Mouse (Mus musculus): Measurements from ENCODE around the gene Tmem235. TPM values are rescaled to one million over a fixed set of nuclear protein-coding genes. Genes with fewer than 3 reads are reported as not detected.
A peak's percentile ranks its signal among the peaks of the same experiment; 100 is the strongest.
"Not testable (repeated sequence)": the region's sequence is repeated elsewhere in the genome, so short reads cannot be mapped to it uniquely, and the experiment has no call there.

The Tmem235 gene
- polyA plus RNA-seq, 1 experiment from 2014 or later: not detected

DNA sequence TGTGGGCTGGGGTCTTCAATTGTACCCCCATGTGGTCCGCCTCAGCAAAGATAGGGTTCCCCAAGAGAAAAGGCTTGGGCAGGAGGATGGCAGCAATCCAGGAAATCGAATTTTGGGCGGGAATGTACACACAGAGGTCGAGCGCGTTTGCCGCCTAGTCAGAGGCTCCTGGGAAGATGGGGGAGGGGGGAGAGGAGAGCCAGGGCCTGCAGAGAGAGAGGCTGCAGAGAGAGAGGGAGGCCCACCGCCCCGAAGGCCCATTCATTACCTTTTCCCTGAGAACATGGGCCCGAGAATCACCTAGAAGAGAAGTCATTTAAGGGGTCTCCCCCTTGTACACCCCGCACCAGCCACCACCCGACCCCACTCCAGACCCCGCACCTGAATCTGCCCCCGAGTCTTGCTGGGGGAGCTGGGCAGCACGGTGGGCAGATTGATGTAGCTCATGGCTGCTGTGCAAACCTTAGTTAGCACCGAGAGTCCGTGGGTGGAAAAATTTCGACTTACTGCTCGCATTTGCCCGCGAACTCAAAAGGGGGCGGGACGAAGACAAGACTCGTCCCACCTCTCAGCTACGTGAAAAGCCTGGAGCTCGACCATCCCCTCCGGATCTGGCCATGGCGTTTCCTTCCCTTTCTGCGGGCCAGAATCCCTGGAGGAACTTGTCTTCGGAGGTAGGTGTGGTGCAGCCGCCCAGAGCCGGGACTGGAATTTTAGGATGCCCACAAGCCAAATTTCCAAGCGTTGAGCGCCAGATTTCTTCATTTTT, 35.0 kb upstream of the Tmem235 start, which contains the start of the genes Afmid and Tk1:
Gene Afmid, plus strand, starts transcription at position 592 of the 769 bp plus-strand sequence.
Gene Tk1, minus strand, starts transcription at position 760 of the 769 bp plus-strand sequence.
- Histone ChIP-seq H3K9ac (peak within 1 kb of the TSS; percentile 81), H3K9me3 (replicated peaks) (no peaks in the 10 kb centered on the region), H3K27ac (peak within 1 kb of the TSS; percentile 93), H3K4me3 (replicated peaks) (peak within 1 kb of the TSS; percentile 69), H3K4me2 (peak within 1 kb of the TSS; percentile 94), H3K36me3 (peaks cover 30% of the 10 kb centered on the region), H3K27me3 (no peaks in the 10 kb centered on the region), H3K4me1 (peaks cover 85% of the 10 kb centered on the region)
- ATAC-seq (replicated peaks; ENCODE audit: low FRiP score): peak; percentile 71
- WGBS: under 1% methylated on average over 34 of the region's 34 CpGs

DNA sequence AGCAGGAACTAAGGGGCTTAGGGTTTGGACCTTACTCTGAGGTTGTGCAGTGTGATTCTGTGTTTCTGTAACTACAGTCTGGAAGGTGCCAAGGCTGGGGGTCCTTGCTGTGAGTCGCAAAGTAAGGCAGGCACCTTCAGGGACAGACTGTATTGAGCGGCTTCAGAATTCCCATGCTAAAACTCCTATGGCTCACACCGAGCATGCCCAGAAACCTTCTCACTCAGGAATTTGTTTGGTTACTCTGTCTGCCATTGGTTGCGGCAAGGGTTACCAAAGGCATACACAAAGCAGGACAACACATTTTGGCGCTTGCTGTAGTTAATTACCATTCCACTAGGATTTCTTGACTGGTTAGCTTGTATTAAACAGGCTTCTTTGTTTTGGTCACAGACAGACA, 34.4 kb upstream of the Tmem235 start:
- Histone ChIP-seq H3K4me3 (replicated peaks) (peak overlapping the region; percentile 69), H3K9ac (peak overlapping the region; percentile 81), H3K27me3 (no peaks in the 10 kb centered on the region), H3K27ac (peak overlapping the region; percentile 93), H3K9me3 (replicated peaks) (no peaks in the 10 kb centered on the region), H3K4me2 (peak overlapping the region; percentile 94), H3K4me1 (peaks cover 90% of the 10 kb centered on the region), H3K36me3 (peaks cover 24% of the 10 kb centered on the region)
- ATAC-seq (replicated peaks; ENCODE audit: low FRiP score): peak; percentile 16; the same call in 1 of the 2 replicates
- 8% methylated on average over 5 of the region's 5 CpGs for WGBS

DNA sequence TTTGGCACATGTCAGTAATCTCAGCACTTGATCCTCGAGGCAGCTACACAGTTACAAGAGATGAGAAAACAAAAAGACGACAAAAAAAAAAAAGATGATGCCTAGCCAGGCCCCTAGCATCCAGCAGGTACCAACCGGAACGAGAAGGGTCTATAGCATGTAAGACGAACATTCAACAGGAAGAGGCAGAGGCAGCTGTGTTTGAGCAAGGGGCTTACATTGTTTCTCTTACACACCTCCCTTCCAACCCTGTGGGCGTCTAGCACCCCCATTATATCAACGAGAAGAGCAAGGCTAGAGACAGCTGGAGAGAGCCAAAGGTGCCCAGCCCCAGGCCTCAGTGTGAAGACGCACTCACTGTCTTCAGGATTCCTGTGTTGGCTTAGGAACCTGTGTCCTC, 33.6 kb upstream of the Tmem235 start:
- WGBS: 59% methylated on average over 8 of the region's 8 CpGs

DNA sequence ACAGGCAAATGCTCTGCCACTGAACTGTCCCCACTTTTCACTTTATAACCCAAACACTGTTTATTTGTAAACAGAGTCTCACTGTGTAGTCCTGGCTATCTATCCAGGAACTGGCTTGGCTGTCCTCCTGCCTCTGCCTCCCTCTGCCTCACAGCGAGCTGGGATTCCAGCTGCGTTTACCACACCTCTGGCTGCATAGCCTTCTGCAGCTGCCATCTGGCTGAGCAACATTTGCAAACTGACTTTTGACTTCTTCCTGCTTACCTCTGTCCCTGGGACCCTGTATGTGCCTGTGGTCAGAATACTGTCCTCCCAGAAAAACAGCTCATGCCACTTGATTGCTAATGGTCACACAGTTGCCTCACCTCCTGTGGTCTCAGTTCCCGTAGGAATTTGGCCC, 33.2 kb upstream of the Tmem235 start:
- Histone ChIP-seq H3K4me2 (no peak overlapping the region), H3K4me1 (peaks cover 91% of the 10 kb centered on the region), H3K4me3 (replicated peaks) (no peak overlapping the region), H3K27me3 (no peaks in the 10 kb centered on the region), H3K9ac (no peak overlapping the region), H3K36me3 (peaks cover 12% of the 10 kb centered on the region), H3K9me3 (replicated peaks) (no peaks in the 10 kb centered on the region), H3K27ac (no peak overlapping the region)
- no peak for ATAC-seq (replicated peaks; ENCODE audit: low FRiP score)
- 48% methylated on average over 3 of the region's 3 CpGs for WGBS

More for the DNA sequence above, 33.6 kb upstream of the Tmem235 start:
- Histone ChIP-seq H3K27ac (peak overlapping the region; percentile 93; the same call in 1 of the 2 replicates), H3K9ac (no peak overlapping the region), H3K4me1 (peaks cover 91% of the 10 kb centered on the region), H3K27me3 (no peaks in the 10 kb centered on the region), H3K4me2 (peak overlapping the region; percentile 94), H3K9me3 (replicated peaks) (no peaks in the 10 kb centered on the region), H3K4me3 (replicated peaks) (no peak overlapping the region), H3K36me3 (peaks cover 16% of the 10 kb centered on the region)
- no peak for ATAC-seq (replicated peaks; ENCODE audit: low FRiP score)

GRCm38 (mm10) chr11:117828149-117828887, 32.2 kb upstream of the Tmem235 start:
- ATAC-seq (replicated peaks; ENCODE audit: low FRiP score): no peak
- H3K4me3 ChIP-seq (replicated peaks): no peak overlapping the region
- peak overlapping the region; percentile 79 for H3K27ac ChIP-seq
- H3K9me3 ChIP-seq (replicated peaks): no peaks in the 10 kb centered on the region
- H3K4me2 ChIP-seq: no peak overlapping the region
- WGBS: 75% methylated on average over 18 of the region's 18 CpGs
- peaks cover 85% of the 10 kb centered on the region for H3K4me1 ChIP-seq
- H3K27me3 ChIP-seq: no peaks in the 10 kb centered on the region
- peaks cover 2% of the 10 kb centered on the region for H3K36me3 ChIP-seq
- no peak overlapping the region for H3K9ac ChIP-seq

DNA sequence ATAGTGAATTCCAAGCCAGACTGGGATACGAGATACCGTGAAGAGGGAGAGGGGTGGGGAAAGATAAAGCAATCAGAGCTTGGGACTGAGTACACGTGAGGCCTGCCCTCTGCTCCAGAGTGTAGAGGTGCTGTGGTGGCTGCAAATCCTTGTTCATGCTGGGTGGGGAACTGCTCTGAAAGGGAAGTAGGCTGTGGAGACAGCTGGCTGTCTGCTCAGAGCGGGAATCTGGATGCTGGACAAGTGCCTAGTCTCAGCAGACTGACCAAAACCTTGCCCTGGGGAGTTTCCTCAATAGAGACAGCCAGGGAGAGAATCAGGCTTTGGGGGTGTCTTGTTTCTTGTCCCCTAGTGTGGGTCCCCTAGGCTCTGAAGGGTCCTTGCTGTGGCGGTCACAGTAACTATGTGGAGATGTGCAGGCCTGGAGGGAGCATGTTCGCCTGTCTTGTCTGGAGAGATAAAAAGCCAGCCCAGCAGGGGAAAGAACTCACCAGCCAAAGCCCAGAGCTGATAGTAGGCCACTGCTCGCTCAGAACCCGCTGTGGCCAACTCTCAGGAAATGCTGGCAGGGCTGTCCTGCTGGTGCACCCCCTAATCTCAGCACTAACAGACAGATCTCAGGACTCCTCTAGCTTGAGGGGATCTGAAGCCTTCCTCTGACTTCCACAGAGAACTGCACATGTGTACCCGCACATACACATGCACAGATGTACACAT, 31.5 kb upstream of the Tmem235 start:
- no peak for ATAC-seq (replicated peaks; ENCODE audit: low FRiP score)
- Histone ChIP-seq H3K4me1 (peaks cover 77% of the 10 kb centered on the region), H3K27ac (peak overlapping the region; percentile 79), H3K9ac (no peak overlapping the region), H3K4me2 (no peak overlapping the region), H3K36me3 (no peaks in the 10 kb centered on the region), H3K9me3 (replicated peaks) (no peaks in the 10 kb centered on the region), H3K4me3 (replicated peaks) (no peak overlapping the region), H3K27me3 (no peaks in the 10 kb centered on the region)
- 54% methylated on average over 9 of the region's 9 CpGs for WGBS

DNA sequence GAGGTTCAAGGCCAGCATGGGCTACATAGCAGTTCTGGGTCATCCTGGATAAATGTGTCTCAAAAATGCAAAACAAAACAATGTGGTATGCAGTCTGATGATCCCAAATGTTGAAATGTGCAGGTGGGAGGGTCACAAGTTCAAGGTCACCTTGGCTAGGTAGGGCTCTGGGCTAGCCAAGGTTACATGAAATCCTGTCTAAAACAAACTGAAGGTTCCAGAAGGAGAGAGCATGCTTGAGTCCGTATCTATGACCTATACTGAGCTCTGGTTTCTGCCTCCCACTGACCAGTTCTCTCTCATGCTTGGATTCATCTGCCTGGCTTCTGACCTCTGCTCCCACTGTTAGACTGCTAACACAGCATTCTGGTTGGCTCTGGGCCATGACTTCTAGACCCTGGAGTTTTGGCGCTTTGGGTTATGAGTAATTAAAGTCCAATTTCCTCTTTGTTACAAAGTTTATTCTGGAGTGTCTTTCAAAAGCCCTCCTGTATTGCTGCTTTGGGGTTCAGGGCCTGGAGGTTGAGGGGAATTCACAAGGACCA, 30.8 kb upstream of the Tmem235 start:
- no peak overlapping the region for H3K4me2 ChIP-seq
- H3K4me1 ChIP-seq: peaks cover 72% of the 10 kb centered on the region
- H3K4me3 ChIP-seq (replicated peaks): no peak overlapping the region
- no peaks in the 10 kb centered on the region for H3K9me3 ChIP-seq (replicated peaks)
- H3K27ac ChIP-seq: peak overlapping the region; percentile 79
- ATAC-seq (replicated peaks; ENCODE audit: low FRiP score): no peak
- no peaks in the 10 kb centered on the region for H3K27me3 ChIP-seq
- H3K9ac ChIP-seq: no peak overlapping the region
- H3K36me3 ChIP-seq: no peaks in the 10 kb centered on the region
- WGBS: 26% methylated on average over 2 of the region's 2 CpGs

DNA sequence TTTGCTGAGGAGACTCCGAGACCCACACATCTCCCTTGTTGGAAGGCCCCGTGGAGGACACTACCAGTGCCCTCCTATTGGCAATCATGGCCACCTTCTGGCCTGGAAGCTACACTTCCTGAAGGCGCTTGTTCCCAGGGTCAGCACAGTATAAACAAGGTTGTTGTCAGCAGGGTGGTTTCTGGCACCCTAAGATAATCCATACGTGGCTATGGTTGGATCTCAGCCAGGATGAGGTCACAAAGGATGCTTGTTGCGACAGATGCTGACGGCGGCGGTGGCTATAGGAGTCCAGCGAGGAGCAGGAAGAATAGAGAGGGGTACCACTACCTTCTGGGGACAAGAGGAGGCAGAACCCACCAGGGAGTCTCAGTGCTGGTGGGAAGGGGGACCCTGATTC, 30.2 kb upstream of the Tmem235 start:
- Histone ChIP-seq H3K4me2 (no peak overlapping the region), H3K9ac (no peak overlapping the region), H3K36me3 (no peaks in the 10 kb centered on the region), H3K9me3 (replicated peaks) (no peaks in the 10 kb centered on the region), H3K27me3 (no peaks in the 10 kb centered on the region), H3K27ac (peak overlapping the region; percentile 79), H3K4me1 (peaks cover 65% of the 10 kb centered on the region), H3K4me3 (replicated peaks) (no peak overlapping the region)
- 68% methylated on average over 9 of the region's 9 CpGs for WGBS
- no peak for ATAC-seq (replicated peaks; ENCODE audit: low FRiP score)

- Histone ChIP-seq H3K4me2 (peak overlapping the region; percentile 52), H3K27me3 (no peaks in the 10 kb centered on the region), H3K9ac (no peak overlapping the region), H3K9me3 (replicated peaks) (no peaks in the 10 kb centered on the region), H3K4me3 (replicated peaks) (peak overlapping the region; percentile 27), H3K27ac (no peak overlapping the region), H3K4me1 (peaks cover 52% of the 10 kb centered on the region), H3K36me3 (no peaks in the 10 kb centered on the region)
- 19% methylated on average over 28 of the region's 28 CpGs for WGBS
- peak; percentile 35; the same call in 1 of the 2 replicates for ATAC-seq (replicated peaks; ENCODE audit: low FRiP score)
Measured at GRCm38 (mm10) chr11:117832086-117832969, 28.2 kb upstream of the Tmem235 start.

DNA sequence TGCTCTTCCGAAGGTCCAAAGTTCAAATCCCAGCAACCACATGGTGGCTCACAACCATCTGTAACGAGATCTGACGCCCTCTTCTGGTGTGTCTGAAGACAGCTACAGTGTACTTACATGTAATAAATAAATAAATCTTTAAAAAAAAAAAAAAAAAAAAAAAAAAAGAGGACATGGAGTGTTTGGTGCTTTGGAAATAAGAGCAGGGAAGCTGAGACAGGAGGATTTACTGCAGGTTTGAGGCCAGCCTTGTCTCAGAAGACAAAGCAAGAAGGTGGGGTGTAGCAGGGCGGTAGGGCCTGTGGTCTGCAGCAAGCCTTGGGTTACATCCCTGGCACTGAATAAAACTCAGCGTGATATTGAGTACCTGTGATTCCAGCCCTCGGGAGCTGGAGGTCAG, 27.0 kb upstream of the Tmem235 start:
- not testable (repeated sequence) for H3K36me3 ChIP-seq; H3K9ac ChIP-seq; H3K4me3 ChIP-seq (replicated peaks); ATAC-seq (replicated peaks; ENCODE audit: low FRiP score); H3K4me2 ChIP-seq; H3K27me3 ChIP-seq; H3K9me3 ChIP-seq (replicated peaks)
- Histone ChIP-seq H3K27ac (0 out of 2 replicates have a peak overlapping the region, but pooled peaks have one; percentile 48), H3K4me1 (peaks cover 41% of the 10 kb centered on the region)
- 86% methylated on average over 5 of the region's 6 CpGs for WGBS

- Histone ChIP-seq H3K9ac (no peak overlapping the region), H3K9me3 (replicated peaks) (no peaks in the 10 kb centered on the region), H3K27me3 (no peaks in the 10 kb centered on the region), H3K36me3 (no peaks in the 10 kb centered on the region), H3K4me3 (replicated peaks) (no peak overlapping the region), H3K27ac (0 out of 2 replicates have a peak overlapping the region, but pooled peaks have one; percentile 24), H3K4me1 (peaks cover 38% of the 10 kb centered on the region), H3K4me2 (no peak overlapping the region)
- WGBS: 89% methylated on average over 8 of the region's 8 CpGs
- ATAC-seq (replicated peaks; ENCODE audit: low FRiP score): no peak
Measured at GRCm38 (mm10) chr11:117834086-117834485, 26.5 kb upstream of the Tmem235 start.
